Mouse (Mus musculus) forebrain, embryonic 16.5 days (tissue): Measurements from ENCODE around the gene Hmgb1. TPM values are rescaled to one million over a fixed set of nuclear protein-coding genes. Genes with fewer than 3 reads are reported as not detected.

Experiments used
- ATAC-seq: fragments of 200-750 bp; cut with Nextera tagmentation; 2 replicates; pipeline ENCODE4 v1.8.0; 2017; ENCODE audit warnings: mild to moderate bottlenecking, moderate library complexity
- H3K27ac ChIP-seq: fragments of 300-500 bp; sonication (generic); 2 replicates; pipeline ENCODE4 v1.5.1; 2014; ENCODE audit warnings: low read length, control low read depth
- H3K27me3 ChIP-seq: fragments of 300-500 bp; sonication (generic); replicated peaks from 2 replicates; pipeline ENCODE4 v1.6.1; 2014; ENCODE audit warnings: low read length; ENCODE audit not compliant: control insufficient read depth, insufficient read depth
- H3K36me3 ChIP-seq: fragments of 300-500 bp; sonication (generic); 2 replicates; pipeline ENCODE4 v1.6.1; 2014; ENCODE audit not compliant: control insufficient read depth, insufficient read depth
- H3K4me1 ChIP-seq: fragments of 300-500 bp; sonication (generic); replicated peaks from 2 replicates; pipeline ENCODE4 v1.6.1; 2014; ENCODE audit warnings: low read length; ENCODE audit not compliant: control insufficient read depth, insufficient read depth
- H3K4me2 ChIP-seq: fragments of 300-500 bp; sonication (generic); 2 replicates; pipeline ENCODE4 v1.6.1; 2014; ENCODE audit warnings: mild to moderate bottlenecking, low read length, control low read depth
- H3K4me3 ChIP-seq: fragments of 300-500 bp; sonication (generic); replicated peaks from 2 replicates; pipeline ENCODE4 v1.5.1; 2014; ENCODE audit warnings: mild to moderate bottlenecking, low read length, control low read depth
- H3K9ac ChIP-seq: fragments of 300-500 bp; sonication (generic); replicated peaks from 2 replicates; pipeline ENCODE4 v1.6.1; 2014; ENCODE audit warnings: low read depth, low read length, control low read depth
- H3K9me3 ChIP-seq: fragments of 300-500 bp; sonication (generic); 2 replicates; pipeline ENCODE4 v1.6.1; 2016; ENCODE audit warnings: low read length; ENCODE audit not compliant: control insufficient read depth
- WGBS: fragments of 180-500 bp; shearing (Covaris S2); extraction: QIAGEN DNeasy Blood & Tissue Kit; methylation state at CpG from one replicate; pipeline ENCODE4 v1.1.7; 2014; 5-methylcytosine and 5-hydroxymethylcytosine counted together
- polyA plus RNA-seq: library from polyadenylated mRNA; unstranded; fragments of >200 nt; fragmentation: Nextera tagmentation; extraction: Ambion mirVana; gene quantifications from 2 replicates; pipeline ENCODE4 v1.2.1, GENCODE M21; 2015

The Hmgb1 gene
- polyA plus RNA-seq, 1 experiment from 2014 or later: 1,084 TPM

DNA sequence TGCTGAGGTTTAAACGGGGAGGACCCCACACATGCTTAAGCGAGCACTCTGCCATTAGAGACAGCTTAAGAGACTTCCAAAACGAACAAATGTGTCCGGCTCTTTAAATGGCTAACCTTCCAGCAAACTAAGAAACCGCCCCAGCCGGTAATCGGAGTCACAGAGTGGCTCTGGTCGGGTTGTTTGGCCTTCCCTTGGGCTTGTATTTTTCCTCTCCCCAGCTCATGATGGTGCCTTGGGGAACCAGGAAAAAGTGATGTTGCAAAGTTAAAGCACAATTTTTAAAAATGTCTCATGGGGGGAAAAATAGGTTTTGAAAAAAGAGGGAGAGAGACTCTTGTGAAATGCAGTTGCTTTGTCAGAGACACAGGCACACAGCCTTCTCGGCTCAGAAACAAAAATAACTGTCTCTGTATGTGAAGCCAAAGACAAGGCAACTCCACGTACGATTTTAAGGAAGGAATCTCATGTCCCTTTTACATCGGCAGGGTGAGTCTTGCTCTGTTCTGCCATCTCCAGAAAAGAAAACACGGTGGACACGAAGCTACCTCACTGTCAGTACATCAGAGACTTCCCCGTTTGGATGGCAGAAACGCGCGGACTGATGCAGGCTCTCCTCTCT, 164.1 kb downstream of the Hmgb1 start:
- no peaks in the 10 kb centered on the region for H3K9me3 ChIP-seq
- ATAC-seq: no peak
- H3K27me3 ChIP-seq: no peaks in the 10 kb centered on the region
- H3K4me2 ChIP-seq: no peak overlapping the region
- H3K4me1 ChIP-seq: peaks cover 8% of the 10 kb centered on the region
- no peak overlapping the region for H3K4me3 ChIP-seq
- no peak overlapping the region for H3K9ac ChIP-seq
- WGBS: 56% methylated on average over 18 of the region's 18 CpGs
- H3K27ac ChIP-seq: no peak overlapping the region
- H3K36me3 ChIP-seq: no peaks in the 10 kb centered on the region

DNA sequence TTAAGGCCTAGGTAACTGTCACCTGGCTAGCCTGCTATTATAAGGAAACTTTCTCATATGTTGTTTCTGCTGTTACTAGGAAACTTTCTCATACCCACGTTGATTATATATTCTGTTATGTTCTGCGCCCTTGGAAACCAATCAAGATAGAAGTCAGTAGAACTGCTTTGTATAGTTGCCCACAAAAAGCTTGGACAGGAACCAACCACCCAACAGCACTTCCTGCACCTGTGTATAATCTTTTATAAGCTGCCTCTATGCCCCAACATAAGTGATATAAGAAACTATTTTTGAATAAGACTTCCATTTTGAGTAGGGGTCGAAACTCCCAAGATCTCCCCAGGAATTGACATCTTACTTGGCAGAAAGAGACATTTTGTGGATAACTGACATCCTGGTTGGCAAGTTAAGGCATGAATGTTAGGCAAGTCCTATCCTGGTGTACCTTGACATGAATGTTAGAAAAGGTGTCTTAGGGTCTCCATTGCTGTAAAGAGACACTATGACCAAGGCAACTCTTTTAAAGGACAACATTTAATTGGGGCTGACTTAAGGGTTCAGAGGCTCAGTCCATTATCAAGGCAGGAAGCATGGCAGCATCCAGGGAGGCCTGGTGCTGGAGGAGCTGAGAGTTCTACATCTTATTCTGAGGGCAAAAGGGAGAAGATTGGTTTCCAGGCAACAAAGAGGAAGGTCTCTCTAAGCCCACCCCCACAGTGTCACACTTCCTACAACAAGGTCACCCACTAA, 166.4 kb downstream of the Hmgb1 start:
- Histone ChIP-seq H3K27me3 (no peaks in the 10 kb centered on the region), H3K36me3 (no peaks in the 10 kb centered on the region), H3K27ac (no peak overlapping the region), H3K4me1 (peaks cover 15% of the 10 kb centered on the region), H3K9me3 (no peaks in the 10 kb centered on the region), H3K4me2 (no peak overlapping the region), H3K4me3 (no peak overlapping the region), H3K9ac (no peak overlapping the region)
- WGBS: 80% methylated on average over 3 of the region's 3 CpGs
- ATAC-seq: no peak

DNA sequence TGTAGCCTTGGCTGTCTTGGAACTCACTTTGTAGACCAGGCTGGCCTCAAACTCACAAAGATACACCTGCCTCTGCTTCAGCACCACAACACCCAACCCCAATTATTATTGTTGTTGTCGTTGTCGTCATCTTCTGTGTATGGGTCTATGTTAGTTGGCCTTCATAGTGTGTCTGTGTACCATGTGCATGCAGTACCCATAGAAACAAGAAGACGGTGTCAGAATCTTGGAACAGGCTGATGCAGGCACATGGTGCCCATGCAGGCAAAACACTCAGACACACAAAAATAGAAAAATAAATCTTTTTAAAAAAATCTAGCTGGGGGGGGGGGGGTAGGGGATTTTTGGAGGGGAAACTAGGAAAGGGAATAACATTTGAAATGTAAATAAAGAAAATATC, 167.1 kb downstream of the Hmgb1 start:
- Histone ChIP-seq H3K27me3 (no peaks in the 10 kb centered on the region), H3K4me3 (no peak overlapping the region), H3K36me3 (no peaks in the 10 kb centered on the region), H3K4me1 (peaks cover 15% of the 10 kb centered on the region), H3K4me2 (no peak overlapping the region), H3K9ac (no peak overlapping the region), H3K27ac (no peak overlapping the region), H3K9me3 (no peaks in the 10 kb centered on the region)
- 79% methylated on average over 3 of the region's 3 CpGs for WGBS
- no peak for ATAC-seq

DNA sequence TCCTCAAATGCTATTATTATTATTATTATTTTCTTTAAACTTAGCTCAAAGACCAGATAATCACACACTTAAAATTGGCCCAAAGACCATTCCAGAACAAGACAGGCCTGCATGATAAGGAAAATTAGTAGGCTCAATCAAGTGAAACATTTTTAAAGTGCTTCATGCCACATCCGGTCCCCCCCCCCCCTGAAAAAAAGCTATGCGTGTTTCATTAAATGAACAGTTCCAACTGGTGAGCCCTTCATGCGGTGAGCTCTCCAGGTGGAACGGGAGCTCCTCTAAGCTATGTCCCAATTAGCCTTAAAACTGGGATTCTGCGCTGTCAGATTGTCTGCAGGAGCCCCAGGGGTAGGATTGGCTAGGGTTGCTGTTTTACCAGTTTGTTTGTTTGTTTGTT, 168.0 kb downstream of the Hmgb1 start:
- H3K4me1 ChIP-seq: peaks cover 15% of the 10 kb centered on the region
- 63% methylated on average over 5 of the region's 5 CpGs for WGBS
- H3K4me3 ChIP-seq: no peak overlapping the region
- H3K27me3 ChIP-seq: no peaks in the 10 kb centered on the region
- H3K36me3 ChIP-seq: no peaks in the 10 kb centered on the region
- no peak overlapping the region for H3K9ac ChIP-seq
- peak overlapping the region; percentile 81 for H3K4me2 ChIP-seq
- H3K9me3 ChIP-seq: no peaks in the 10 kb centered on the region
- ATAC-seq: no peak
- no peak overlapping the region for H3K27ac ChIP-seq

DNA sequence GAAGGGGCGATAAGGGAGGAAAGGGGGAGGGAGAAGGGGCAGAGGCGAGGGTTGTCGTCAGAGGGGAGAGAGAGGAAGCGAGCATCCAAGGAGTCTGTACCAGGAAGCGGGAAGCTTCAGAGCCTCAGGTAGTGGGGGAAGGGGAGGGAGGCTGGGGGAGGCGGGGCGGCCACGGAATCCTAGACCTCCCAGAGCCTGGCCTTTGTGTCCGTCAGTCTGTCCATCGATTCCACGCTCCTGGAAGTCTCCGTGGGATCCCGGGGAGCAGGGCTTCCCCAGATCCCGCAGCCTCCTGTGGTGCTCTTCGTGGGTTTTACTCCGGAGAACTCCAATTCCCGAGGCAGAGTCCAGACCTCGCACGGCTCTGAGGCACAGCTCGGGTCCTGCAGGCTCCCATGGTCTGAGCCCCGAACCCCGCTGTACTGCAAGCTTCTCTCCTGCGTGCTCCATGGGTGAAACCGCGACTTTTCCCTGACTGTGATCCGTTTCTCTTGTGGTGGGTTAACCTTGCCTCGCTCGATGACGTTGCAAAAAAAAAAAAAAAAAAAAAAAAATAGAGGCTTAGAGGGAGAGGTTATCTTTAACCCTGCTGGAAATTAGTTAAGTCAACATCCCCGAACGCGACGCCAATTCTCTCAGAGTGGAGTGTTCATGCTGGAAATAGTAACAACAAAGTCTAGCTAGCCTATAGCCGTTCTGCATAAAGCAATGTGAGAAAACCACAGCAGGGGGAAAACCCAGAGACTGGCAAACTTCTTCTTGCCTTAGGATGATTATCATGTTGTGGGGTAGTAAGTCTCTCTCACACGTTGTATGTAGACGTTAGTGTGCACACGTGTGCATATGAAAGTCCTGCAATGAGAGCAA, 168.7 kb downstream of the Hmgb1 start:
- H3K27me3 ChIP-seq: no peaks in the 10 kb centered on the region
- H3K27ac ChIP-seq: no peak overlapping the region
- peak; percentile 67 for ATAC-seq
- 2% methylated on average over 36 of the region's 37 CpGs for WGBS
- peak overlapping the region; percentile 81 for H3K4me2 ChIP-seq
- no peaks in the 10 kb centered on the region for H3K9me3 ChIP-seq
- H3K4me1 ChIP-seq: peaks cover 15% of the 10 kb centered on the region
- H3K36me3 ChIP-seq: no peaks in the 10 kb centered on the region
- H3K4me3 ChIP-seq: peak overlapping the region; percentile 45
- H3K9ac ChIP-seq: peak overlapping the region; percentile 63

DNA sequence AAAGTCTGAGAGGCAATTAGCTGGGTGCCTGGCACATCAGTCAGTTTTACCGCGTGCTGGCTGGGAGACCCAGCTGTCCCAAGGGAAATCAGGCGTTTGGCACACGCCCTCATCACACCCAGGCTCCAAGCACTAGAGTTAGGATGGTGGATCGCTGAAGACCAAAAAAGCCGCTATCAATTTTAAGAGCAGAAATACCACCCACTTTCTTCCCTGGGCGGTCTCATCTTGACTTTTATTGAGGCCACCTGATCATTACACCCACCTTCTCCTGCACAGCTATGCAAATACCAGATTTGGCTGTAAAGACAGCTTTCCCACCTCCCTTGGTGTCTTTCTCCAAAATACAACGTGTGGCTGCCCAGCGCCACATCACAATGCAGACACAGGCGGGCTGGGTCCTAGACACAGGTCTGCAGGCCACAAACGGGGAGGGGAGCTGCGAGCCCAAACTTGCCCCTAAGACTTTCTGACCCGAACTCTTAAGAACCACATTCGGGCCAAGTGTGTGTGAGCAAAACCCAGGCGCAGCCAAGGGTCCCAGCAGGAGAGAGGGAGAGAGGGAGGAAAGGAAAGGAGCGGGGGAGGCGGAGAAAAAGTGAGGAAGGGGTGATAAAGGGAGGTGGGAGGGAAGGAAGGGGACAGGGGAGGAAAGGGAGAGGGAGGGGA, 169.6 kb downstream of the Hmgb1 start:
- WGBS: 12% methylated on average over 17 of the region's 17 CpGs
- ATAC-seq: no peak
- Histone ChIP-seq H3K27ac (no peak overlapping the region), H3K4me1 (peaks cover 15% of the 10 kb centered on the region), H3K36me3 (no peaks in the 10 kb centered on the region), H3K4me2 (peak overlapping the region; percentile 81), H3K27me3 (no peaks in the 10 kb centered on the region), H3K9ac (peak overlapping the region; percentile 63), H3K4me3 (peak overlapping the region; percentile 45), H3K9me3 (no peaks in the 10 kb centered on the region)

DNA sequence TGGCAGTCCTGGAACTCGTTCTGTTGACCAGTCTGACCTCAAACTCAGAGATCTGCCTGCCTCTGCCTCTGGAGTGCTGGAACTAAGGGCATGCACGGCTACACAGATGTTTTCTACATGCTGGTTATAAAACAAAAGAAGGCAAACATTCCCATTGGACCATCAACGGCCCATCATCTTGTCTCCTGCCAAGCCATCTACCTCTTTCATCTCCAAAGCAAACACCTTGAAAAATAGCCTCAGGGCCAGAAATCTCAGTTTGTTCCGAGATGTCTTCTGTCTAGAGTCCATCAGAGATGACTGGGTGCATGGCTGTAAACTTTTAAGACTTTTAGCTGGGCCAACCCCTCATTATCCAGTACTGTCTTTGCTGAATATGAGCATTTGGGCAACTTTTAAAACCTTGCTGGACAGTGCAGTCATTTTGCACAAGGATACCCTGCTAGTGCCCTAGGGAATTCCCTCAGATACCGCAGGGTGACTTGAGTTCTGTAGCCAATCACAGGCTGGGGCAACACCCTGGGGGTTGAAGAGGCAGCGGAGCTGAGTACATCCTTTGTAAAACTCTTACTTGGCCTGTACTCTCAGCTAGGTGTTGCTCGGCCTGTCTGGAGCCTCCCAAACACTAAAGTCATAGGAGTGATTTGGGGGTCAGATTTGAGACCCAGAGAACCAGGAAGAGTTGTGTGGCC, 170.3 kb downstream of the Hmgb1 start:
- Histone ChIP-seq H3K27me3 (no peaks in the 10 kb centered on the region), H3K4me3 (no peak overlapping the region), H3K4me2 (no peak overlapping the region), H3K9me3 (no peaks in the 10 kb centered on the region), H3K27ac (no peak overlapping the region), H3K4me1 (peaks cover 15% of the 10 kb centered on the region), H3K9ac (no peak overlapping the region), H3K36me3 (no peaks in the 10 kb centered on the region)
- no peak for ATAC-seq
- 73% methylated on average over 7 of the region's 7 CpGs for WGBS

DNA sequence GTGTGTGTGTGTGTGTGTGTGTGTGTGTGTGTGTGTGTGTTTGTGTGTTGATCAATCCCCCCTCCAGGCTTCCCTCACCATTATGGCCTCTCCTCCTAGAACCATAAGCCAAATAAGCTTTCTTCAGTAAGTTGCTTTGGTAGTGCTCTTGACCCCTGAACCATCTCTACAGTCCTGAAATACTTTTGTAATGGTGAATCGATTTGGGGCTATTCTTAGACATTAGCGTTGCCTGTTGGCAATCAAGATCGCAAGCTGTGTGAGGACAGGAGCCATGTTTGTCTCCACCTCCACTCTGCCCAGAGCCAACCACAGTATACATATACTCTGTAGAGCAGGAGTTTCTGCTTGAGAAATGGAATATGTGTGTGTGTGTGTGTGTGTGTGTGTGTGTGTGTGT, 175.2 kb downstream of the Hmgb1 start:
- WGBS: 90% methylated on average over 3 of the region's 3 CpGs
- peaks cover 14% of the 10 kb centered on the region for H3K4me1 ChIP-seq
- H3K36me3 ChIP-seq: no peaks in the 10 kb centered on the region
- no peak overlapping the region for H3K4me3 ChIP-seq
- H3K27me3 ChIP-seq: no peaks in the 10 kb centered on the region
- H3K27ac ChIP-seq: no peak overlapping the region
- no peak overlapping the region for H3K4me2 ChIP-seq
- no peak overlapping the region for H3K9ac ChIP-seq
- no peak for ATAC-seq
- H3K9me3 ChIP-seq: no peaks in the 10 kb centered on the region
